Mouse (Mus musculus): ENCODE data around the gene Cyb5rl. TPM values are rescaled to one million over a fixed set of nuclear protein-coding genes. Genes with fewer than 3 reads are reported as not detected.

Cyb5rl gene
- total RNA-seq, 2 experiments from 2014 or later: 7.8 TPM

GRCm38 (mm10) chr4:107058781-107059180 lies 8.0 kb upstream of the Cyb5rl start:
- no peak for DNase-seq (ENCODE audit: low spot score in 2 of 2)

GRCm38 (mm10) chr4:107061560-107061959 lies 5.2 kb upstream of the Cyb5rl start:
- no peak for DNase-seq (ENCODE audit: low spot score in 2 of 2)

- no peak for DNase-seq (ENCODE audit: low spot score in 2 of 2)
Measured at GRCm38 (mm10) chr4:107063214-107063613, 3.6 kb upstream of the Cyb5rl start.

- no peak for DNase-seq (ENCODE audit: low spot score in 2 of 2)
Measured at GRCm38 (mm10) chr4:107064394-107065098, 2.2 kb upstream of the Cyb5rl start.

GRCm38 (mm10) chr4:107067151-107067840 lies 508 bp downstream of the Cyb5rl start:
- DNase-seq (ENCODE audit: low spot score in 2 of 2): no peak

- DNase-seq (ENCODE audit: low spot score in 2 of 2): no peak
Measured at GRCm38 (mm10) chr4:107072343-107072742, 5.6 kb downstream of the Cyb5rl start.

GRCm38 (mm10) chr4:107075456-107075855 lies 8.7 kb downstream of the Cyb5rl start:
- DNase-seq (ENCODE audit: low spot score in 2 of 2): no peak

GRCm38 (mm10) chr4:107078894-107079293 lies 12.1 kb downstream of the Cyb5rl start:
- no peak for DNase-seq (ENCODE audit: low spot score in 2 of 2)

- DNase-seq (ENCODE audit: low spot score in 2 of 2): no peak
Measured at GRCm38 (mm10) chr4:107079716-107080115, 12.9 kb downstream of the Cyb5rl start.

GRCm38 (mm10) chr4:107082185-107082584 lies 15.4 kb downstream of the Cyb5rl start:
- no peak for DNase-seq (ENCODE audit: low spot score in 2 of 2)

GRCm38 (mm10) chr4:107083126-107083525 lies 16.3 kb downstream of the Cyb5rl start:
- DNase-seq (ENCODE audit: low spot score in 2 of 2): no peak

- DNase-seq (ENCODE audit: low spot score in 2 of 2): peak in 1 of 2 experiments; percentile 23
Measured at GRCm38 (mm10) chr4:107084343-107084742, 17.6 kb downstream of the Cyb5rl start.

GRCm38 (mm10) chr4:107084858-107085257 lies 18.1 kb downstream of the Cyb5rl start:
- peak; percentile 77 to 84 for DNase-seq (ENCODE audit: low spot score in 2 of 2)

GRCm38 (mm10) chr4:107091696-107092095 lies 24.9 kb downstream of the Cyb5rl start:
- no peak for DNase-seq (ENCODE audit: low spot score in 2 of 2)

GRCm38 (mm10) chr4:107094484-107095187 lies 27.8 kb downstream of the Cyb5rl start:
- no peak for DNase-seq (ENCODE audit: low spot score in 2 of 2)

- no peak for DNase-seq (ENCODE audit: low spot score in 2 of 2)
Measured at GRCm38 (mm10) chr4:107096043-107096442, 29.3 kb downstream of the Cyb5rl start.

- no peak for DNase-seq (ENCODE audit: low spot score in 2 of 2)
Measured at GRCm38 (mm10) chr4:107096841-107097373, 30.1 kb downstream of the Cyb5rl start, which contains the start of gene Cdcp2. Gene Cdcp2, plus strand, starts transcription at chr4:107096891.

GRCm38 (mm10) chr4:107097871-107098270 lies 31.1 kb downstream of the Cyb5rl start:
- no peak for DNase-seq (ENCODE audit: low spot score in 2 of 2)

GRCm38 (mm10) chr4:107098375-107098774 lies 31.6 kb downstream of the Cyb5rl start:
- no peak for DNase-seq (ENCODE audit: low spot score in 2 of 2)

GRCm38 (mm10) chr4:107098791-107099525 lies 32.2 kb downstream of the Cyb5rl start:
- no peak for DNase-seq (ENCODE audit: low spot score in 2 of 2)

- DNase-seq (ENCODE audit: low spot score in 2 of 2): no peak
Measured at GRCm38 (mm10) chr4:107102220-107102619, 35.4 kb downstream of the Cyb5rl start.
